Mouse (Mus musculus): ENCODE measurements at regions not wholly inside any gene's neighbourhood (a gene's known extent, or its start where the extent isn't known, plus 50 kb on each side); places are given as distances from the start of the nearest gene placed in this dataset.

DNA sequence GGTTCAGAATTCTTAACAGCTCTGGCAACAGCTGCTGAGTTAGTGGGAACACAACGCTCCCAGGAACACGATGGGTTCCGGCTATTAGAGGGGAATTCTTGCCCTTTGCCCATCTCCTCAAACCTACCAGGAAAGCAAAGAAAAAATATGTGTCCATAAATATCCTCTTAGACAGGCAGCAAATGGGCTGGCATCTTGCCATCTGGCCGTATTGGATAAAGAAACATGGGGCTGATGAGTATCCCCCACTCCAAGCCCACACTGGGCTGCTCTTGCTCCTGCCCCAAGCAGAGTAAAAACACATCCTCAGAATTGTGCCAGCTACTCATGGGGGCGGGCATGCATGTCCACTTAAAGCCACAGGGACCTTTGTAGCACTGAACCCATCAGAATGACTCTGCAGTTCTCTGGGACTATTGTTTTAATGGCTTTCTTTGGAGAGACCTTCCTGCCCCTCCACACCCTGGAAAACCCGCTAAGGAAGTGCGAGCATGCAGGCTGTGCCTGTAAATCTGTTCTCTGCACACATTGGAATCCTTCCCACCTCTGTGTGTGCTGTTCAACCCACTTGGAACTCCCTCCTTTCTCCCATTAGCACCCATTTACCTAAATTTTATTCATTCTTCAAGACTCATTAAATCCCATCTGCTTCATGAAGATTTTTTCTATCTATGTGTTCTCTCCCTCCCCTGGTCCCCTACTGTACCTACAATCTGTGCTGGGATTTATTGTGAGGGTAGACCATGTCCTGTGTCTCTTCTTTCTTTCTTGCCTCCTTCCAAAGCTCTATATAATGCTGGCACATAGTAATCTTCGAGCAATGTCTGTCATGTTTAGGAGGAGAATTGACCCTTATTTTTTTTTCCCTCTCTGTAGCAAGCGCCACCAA lies 66.7 kb upstream of the Olfm4 start:
- Histone ChIP-seq H3K4me3 (ENCODE audit: control insufficient read depth in 1 of 2, insufficient read depth in 1 of 2, low read depth in 2 of 2, low read length in 2 of 2) (no peak overlapping the region), H3K4me1 (ENCODE audit: control insufficient read depth in 1 of 2, insufficient read depth in 2 of 2, low read length in 2 of 2) (no peaks in the 10 kb centered on the region), H3K9ac (ENCODE audit: control insufficient read depth, low read depth, low read length, poor library complexity, severe bottlenecking) (no peak overlapping the region), H3K36me3 (ENCODE audit: control insufficient read depth in 1 of 2, insufficient read depth in 2 of 2, low read length in 2 of 2) (no peaks in the 10 kb centered on the region), H3K27me3 (ENCODE audit: control insufficient read depth in 1 of 2, insufficient read depth in 2 of 2, low read length in 2 of 2) (no peaks in the 10 kb centered on the region; a peak in 1 of 4 replicates), H3K79me2 (ENCODE audit: control insufficient read depth, insufficient read depth, low read length, poor library complexity) (no peaks in the 10 kb centered on the region), H3K9me3 (replicated peaks; ENCODE audit: insufficient read depth, low read length) (no peaks in the 10 kb centered on the region), H3K27ac (ENCODE audit: control insufficient read depth, low read depth, low read length) (no peak overlapping the region)
- no peak for TF ChIP-seq USF1 (IDR thresholded peaks at IDR 0.05; ENCODE audit: low read depth, low read length)
- no peak for TF ChIP-seq GABPA (IDR thresholded peaks at IDR 0.05; ENCODE audit: low read depth, low read length)
- no peak for TF ChIP-seq RCOR1 (IDR thresholded peaks at IDR 0.05; ENCODE audit: low read depth, low read length)
- no peak for TF ChIP-seq CTCF (IDR thresholded peaks at IDR 0.05 in 2 of 3, conservative IDR thresholded peaks at IDR 0.05 in 1 of 3; ENCODE audit: control insufficient read depth in 1 of 3, insufficient read depth in 1 of 3, low read depth in 2 of 3, low read length in 3 of 3, poor library complexity in 1 of 3, severe bottlenecking in 1 of 3)
- no peak for TF ChIP-seq NRF1 (IDR thresholded peaks at IDR 0.05; ENCODE audit: insufficient read depth, low read depth, low read length, poor library complexity, severe bottlenecking)
- no peak for TF ChIP-seq CHD2 (IDR thresholded peaks at IDR 0.05; ENCODE audit: low read length)
- no peak for TF ChIP-seq MYB (IDR thresholded peaks at IDR 0.05; ENCODE audit: low read depth, low read length)
- TF ChIP-seq HCFC1 (IDR thresholded peaks at IDR 0.05; ENCODE audit: low read depth, low read length), result no peak
- TF ChIP-seq POLR2AphosphoS5 (IDR thresholded peaks at IDR 0.05; ENCODE audit: borderline replicate concordance, low read depth, low read length), result no peak
- TF ChIP-seq TAL1 (IDR thresholded peaks at IDR 0.05; ENCODE audit: low read length), result no peak
- TF ChIP-seq ZNF384 (IDR thresholded peaks at IDR 0.05; ENCODE audit: low read depth, low read length), result no peak
- no peak for TF ChIP-seq BHLHE40 (IDR thresholded peaks at IDR 0.05; ENCODE audit: borderline replicate concordance, low read depth, low read length)
- TF ChIP-seq POLR2A (IDR thresholded peaks at IDR 0.05; ENCODE audit: control insufficient read depth in 1 of 2, insufficient read depth in 1 of 2, low read depth in 1 of 2, low read length in 2 of 2, poor library complexity in 1 of 2), result no peak
- no peak for TF ChIP-seq ETS1 (IDR thresholded peaks at IDR 0.05; ENCODE audit: low read depth, low read length)
- no peak for TF ChIP-seq E2F4 (IDR thresholded peaks at IDR 0.05; ENCODE audit: borderline replicate concordance, low read depth, low read length)
- no peak for TF ChIP-seq MEF2A (IDR thresholded peaks at IDR 0.05; ENCODE audit: extremely low read depth, insufficient replicate concordance, low read depth, low read length, poor library complexity, severe bottlenecking)
- DNase-seq (ENCODE audit: low read depth, low spot score), result no peak

- no peak for DNase-seq (ENCODE audit: low read depth, low spot score)
- no peak for TF ChIP-seq E2F4 (IDR thresholded peaks at IDR 0.05; ENCODE audit: borderline replicate concordance, low read depth, low read length)
- TF ChIP-seq MAX (IDR thresholded peaks at IDR 0.05; ENCODE audit: low read length), result no peak
- no peak for TF ChIP-seq KAT2A (conservative IDR thresholded peaks at IDR 0.05; ENCODE audit: low read depth, low read length)
- no peak for TF ChIP-seq CTCF (IDR thresholded peaks at IDR 0.05 in 2 of 3, conservative IDR thresholded peaks at IDR 0.05 in 1 of 3; ENCODE audit: control insufficient read depth in 1 of 3, insufficient read depth in 1 of 3, low read depth in 2 of 3, low read length in 3 of 3, poor library complexity in 1 of 3, severe bottlenecking in 1 of 3)
- TF ChIP-seq GATA1 (IDR thresholded peaks at IDR 0.05; ENCODE audit: low read depth, low read length), result no peak
- no peak for TF ChIP-seq ZNF384 (IDR thresholded peaks at IDR 0.05; ENCODE audit: low read depth, low read length)
- no peak for TF ChIP-seq RCOR1 (IDR thresholded peaks at IDR 0.05; ENCODE audit: low read depth, low read length)
- TF ChIP-seq UBTF (IDR thresholded peaks at IDR 0.05; ENCODE audit: borderline replicate concordance, insufficient read depth, low read depth, low read length), result no peak
- TF ChIP-seq ZKSCAN1 (IDR thresholded peaks at IDR 0.05; ENCODE audit: low read depth, low read length), result no peak
- TF ChIP-seq EP300 (IDR thresholded peaks at IDR 0.05; ENCODE audit: low read depth in 1 of 2, low read length in 2 of 2), result no peak
- no peak for TF ChIP-seq SIN3A (IDR thresholded peaks at IDR 0.05; ENCODE audit: low read length)
- Histone ChIP-seq H3K9ac (ENCODE audit: control insufficient read depth, low read depth, low read length, poor library complexity, severe bottlenecking) (no peak overlapping the region), H3K36me3 (ENCODE audit: control insufficient read depth in 1 of 2, insufficient read depth in 2 of 2, low read length in 2 of 2) (no peaks in the 10 kb centered on the region), H3K79me2 (ENCODE audit: control insufficient read depth, insufficient read depth, low read length, poor library complexity) (no peaks in the 10 kb centered on the region), H3K4me1 (ENCODE audit: control insufficient read depth in 1 of 2, insufficient read depth in 2 of 2, low read length in 2 of 2) (no peaks in the 10 kb centered on the region), H3K9me3 (replicated peaks; ENCODE audit: insufficient read depth, low read length) (no peaks in the 10 kb centered on the region), H3K27ac (ENCODE audit: control insufficient read depth, low read depth, low read length) (no peak overlapping the region), H3K4me3 (ENCODE audit: control insufficient read depth in 1 of 2, insufficient read depth in 1 of 2, low read depth in 2 of 2, low read length in 2 of 2) (no peak overlapping the region), H3K27me3 (ENCODE audit: control insufficient read depth in 1 of 2, insufficient read depth in 2 of 2, low read length in 2 of 2) (no peaks in the 10 kb centered on the region; a peak in 1 of 4 replicates)
Measured at GRCm38 (mm10) chr14:79914966-79915365, 68.9 kb upstream of the Olfm4 start.
